Mouse (Mus musculus) stomach, embryonic 14.5 days (tissue): ENCODE data around the gene Gm3045. TPM values are rescaled to one million over a fixed set of nuclear protein-coding genes. Genes with fewer than 3 reads are reported as not detected.

Source experiments
- ATAC-seq: fragments of 200-750 bp; cut with Nextera tagmentation; 2 replicates; pipeline ENCODE4 v1.8.0; 2017; ENCODE audit warnings: low read depth, moderate TSS enrichment; ENCODE audit not compliant: insufficient number of reproducible peaks, insufficient read depth, low FRiP score
- H3K27ac ChIP-seq: fragments of 300-500 bp; sonication (generic); 2 replicates; pipeline ENCODE4 v1.5.1; 2014; ENCODE audit warnings: mild to moderate bottlenecking, low read length, moderate library complexity, mixed read lengths
- H3K27me3 ChIP-seq: fragments of 300-500 bp; sonication (generic); 2 replicates; pipeline ENCODE4 v1.6.1; 2014; ENCODE audit warnings: low read length, control low read depth, mixed read lengths; ENCODE audit not compliant: control insufficient read depth, insufficient read depth
- H3K36me3 ChIP-seq: fragments of 300-500 bp; sonication (generic); 2 replicates; pipeline ENCODE4 v1.6.1; 2014; ENCODE audit warnings: mild to moderate bottlenecking, control low read depth, low read length, moderate library complexity, mixed read lengths; ENCODE audit not compliant: control insufficient read depth, insufficient read depth
- H3K4me1 ChIP-seq: fragments of 300-500 bp; sonication (generic); 2 replicates; pipeline ENCODE4 v1.6.1; 2014; ENCODE audit warnings: low read length, control low read depth, mixed read lengths; ENCODE audit not compliant: control insufficient read depth, insufficient read depth
- H3K4me2 ChIP-seq: fragments of 300-500 bp; sonication (generic); replicated peaks from 2 replicates; pipeline ENCODE4 v1.6.1; 2014; ENCODE audit warnings: low read depth, low read length, control low read depth
- H3K4me3 ChIP-seq: fragments of 300-500 bp; sonication (generic); 2 replicates; pipeline ENCODE4 v1.5.1; 2014; ENCODE audit warnings: low read depth, low read length, control low read depth
- H3K9ac ChIP-seq: fragments of 300-500 bp; sonication (generic); replicated peaks from 2 replicates; pipeline ENCODE4 v1.6.1; 2014; ENCODE audit warnings: low read depth, mild to moderate bottlenecking, control low read depth, low read length, moderate library complexity, mixed read lengths
- H3K9me3 ChIP-seq: fragments of 300-500 bp; sonication (generic); 2 replicates; pipeline ENCODE4 v1.6.1; 2016; ENCODE audit warnings: low read depth, low read length, control low read depth; ENCODE audit not compliant: control insufficient read depth
- WGBS: fragments of 180-500 bp; shearing (Covaris S2); extraction: QIAGEN DNeasy Blood & Tissue Kit; methylation state at CpG from one replicate; pipeline ENCODE4 v1.1.7; 2014; 5-methylcytosine and 5-hydroxymethylcytosine counted together
- polyA plus RNA-seq: library from polyadenylated mRNA; unstranded; fragments of >200 nt; fragmentation: Nextera tagmentation; extraction: Ambion mirVana; gene quantifications from 2 replicates; pipeline ENCODE4 v1.2.1, GENCODE M21; 2014

Gm3045 gene
- polyA plus RNA-seq, 1 experiment from 2014 or later, result not detected

DNA sequence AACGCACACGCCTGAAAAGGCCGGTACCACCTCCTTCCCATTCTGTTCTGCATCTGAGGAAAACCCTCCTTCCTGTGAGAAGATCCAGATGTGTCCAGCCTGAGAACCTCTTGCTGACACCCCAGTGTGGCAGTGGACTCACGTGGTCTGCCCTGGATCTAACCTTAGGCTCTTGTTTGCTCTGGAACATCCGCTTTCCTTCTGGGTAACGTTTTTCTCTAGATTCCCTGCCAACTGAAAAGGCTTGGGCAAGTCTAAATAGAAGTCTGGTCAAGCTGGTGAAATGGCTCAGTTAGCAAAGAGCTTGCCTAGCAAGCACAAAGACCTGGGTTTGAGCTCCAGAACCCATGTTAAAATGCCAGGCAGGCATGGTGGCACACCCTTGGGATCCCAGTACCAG is 18.6 kb downstream of the Gm3045 start:
- H3K27me3 ChIP-seq, result peaks cover 9% of the 10 kb centered on the region; the same call in 1 of the 2 replicates
- H3K4me2 ChIP-seq, result no peak overlapping the region
- H3K9me3 ChIP-seq, result no peaks in the 10 kb centered on the region
- no peak overlapping the region for H3K9ac ChIP-seq
- ATAC-seq, result no peak
- no peaks in the 10 kb centered on the region for H3K36me3 ChIP-seq
- WGBS, result 76% methylated on average over 6 of the region's 6 CpGs
- no peaks in the 10 kb centered on the region for H3K4me1 ChIP-seq
- no peak overlapping the region for H3K27ac ChIP-seq
- H3K4me3 ChIP-seq, result no peak overlapping the region

DNA sequence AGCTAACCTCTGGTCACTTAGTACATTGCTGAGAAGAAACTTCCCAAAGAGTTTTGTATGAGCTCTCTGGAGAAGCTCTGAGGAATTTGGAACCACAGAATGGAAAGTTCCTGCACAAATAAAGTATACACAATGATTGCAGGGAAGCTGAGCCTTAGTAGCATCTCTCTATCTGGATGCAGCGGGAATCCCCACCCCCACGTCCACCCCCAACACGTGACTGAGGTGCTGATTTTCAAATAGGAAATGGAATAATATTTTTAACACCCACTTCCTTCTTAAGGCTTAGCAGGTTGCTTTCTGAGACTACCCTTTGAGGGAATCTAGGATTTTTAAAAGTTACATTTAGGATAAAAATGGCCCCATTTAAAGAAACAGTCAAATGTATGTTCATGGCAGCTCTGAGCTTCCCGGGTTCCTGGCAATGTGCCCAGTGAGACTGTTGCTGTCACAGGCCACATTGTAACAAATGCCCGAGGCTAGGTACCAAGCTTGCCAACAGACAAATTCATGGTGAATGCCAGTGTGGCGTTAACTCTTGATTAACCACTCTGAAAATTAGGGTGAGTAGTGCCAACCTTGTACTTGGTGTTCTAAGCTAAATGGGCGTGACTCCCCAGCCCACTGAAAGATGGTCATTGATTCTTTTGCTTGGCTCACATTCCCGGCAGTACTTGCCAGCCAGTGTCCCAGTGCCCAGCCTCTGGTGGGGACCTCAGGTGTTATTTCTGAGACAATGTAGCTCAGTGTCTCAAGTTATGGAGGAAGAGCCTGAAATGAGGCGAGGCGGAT is 23.0 kb downstream of the Gm3045 start:
- Histone ChIP-seq H3K4me2 (no peak overlapping the region), H3K4me1 (no peaks in the 10 kb centered on the region), H3K4me3 (no peak overlapping the region), H3K27ac (no peak overlapping the region), H3K9ac (no peak overlapping the region), H3K27me3 (no peaks in the 10 kb centered on the region), H3K9me3 (no peaks in the 10 kb centered on the region), H3K36me3 (no peaks in the 10 kb centered on the region)
- no peak for ATAC-seq
- 69% methylated on average over 10 of the region's 10 CpGs for WGBS

DNA sequence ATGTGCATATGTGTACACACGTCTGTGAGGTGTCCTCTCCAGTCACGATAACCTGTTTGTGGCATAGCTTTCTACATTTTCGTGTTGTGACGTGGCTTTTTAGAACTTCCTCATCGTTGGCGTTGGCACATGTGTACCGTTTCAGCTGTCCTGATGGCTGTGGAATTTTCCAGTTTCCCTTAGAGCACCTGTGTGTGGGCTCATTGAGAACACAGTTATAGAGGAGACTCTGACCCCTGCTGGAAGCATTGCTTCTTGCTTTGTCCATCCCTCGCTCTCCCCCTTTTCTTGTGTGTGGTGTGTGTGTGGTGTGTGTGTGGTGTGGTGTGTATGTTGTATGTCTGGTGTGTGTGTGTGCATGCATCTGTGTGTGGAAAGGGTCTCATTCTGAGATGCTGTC is 23.6 kb downstream of the Gm3045 start:
- no peak for ATAC-seq
- no peaks in the 10 kb centered on the region for H3K36me3 ChIP-seq
- 82% methylated on average over 8 of the region's 8 CpGs for WGBS

DNA sequence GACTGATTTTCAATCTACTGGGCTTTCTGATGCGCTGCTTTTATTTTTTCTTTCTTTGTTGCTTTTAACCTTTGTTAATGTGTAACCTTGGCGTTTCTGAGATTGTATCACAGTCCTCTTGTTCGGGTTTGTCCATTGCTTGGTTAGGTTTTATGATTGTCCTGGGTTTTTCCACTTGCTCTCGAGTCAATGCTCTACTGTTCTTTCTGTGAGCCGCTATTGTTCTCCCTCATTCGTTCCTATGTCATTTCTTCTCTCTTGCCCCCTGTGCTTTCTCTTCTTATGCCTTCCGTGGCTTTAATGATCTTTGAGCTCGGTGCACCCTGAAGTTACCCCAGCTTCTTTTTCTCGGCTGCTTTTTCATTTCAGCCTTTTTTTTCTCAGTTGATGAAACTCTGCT is 31.6 kb downstream of the Gm3045 start:
- Histone ChIP-seq H3K4me2 (no peak overlapping the region), H3K27me3 (no peaks in the 10 kb centered on the region), H3K4me3 (no peak overlapping the region), H3K27ac (no peak overlapping the region), H3K9me3 (no peaks in the 10 kb centered on the region), H3K4me1 (no peaks in the 10 kb centered on the region), H3K36me3 (no peaks in the 10 kb centered on the region), H3K9ac (no peak overlapping the region)
- no peak for ATAC-seq
- WGBS, result 51% methylated on average over 9 of the region's 9 CpGs

More for the DNA sequence above, 23.6 kb downstream of the Gm3045 start:
- Histone ChIP-seq H3K4me1 (no peaks in the 10 kb centered on the region), H3K27ac (no peak overlapping the region), H3K4me3 (no peak overlapping the region), H3K4me2 (no peak overlapping the region), H3K9me3 (no peaks in the 10 kb centered on the region), H3K27me3 (no peaks in the 10 kb centered on the region), H3K9ac (no peak overlapping the region)

DNA sequence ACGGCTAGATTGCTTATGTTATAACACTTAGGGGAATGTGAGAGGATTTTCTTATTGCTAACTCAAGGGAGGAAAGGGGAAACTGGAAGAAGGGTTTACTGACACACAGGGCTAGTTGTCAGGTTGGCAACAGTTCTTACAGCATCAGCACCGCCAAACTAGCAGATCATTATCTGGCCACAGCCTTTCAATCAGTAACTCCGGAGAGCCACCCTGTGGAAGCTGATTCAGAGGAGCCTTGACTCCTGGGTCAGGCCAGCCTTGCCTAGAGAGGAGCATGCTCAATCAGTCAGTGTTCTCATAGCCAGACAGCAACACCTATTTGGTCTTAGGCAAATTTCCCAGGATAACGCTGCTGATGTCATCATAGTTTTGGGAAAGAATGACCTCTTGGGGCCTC is 35.1 kb downstream of the Gm3045 start:
- Histone ChIP-seq H3K4me1 (no peaks in the 10 kb centered on the region), H3K27me3 (no peaks in the 10 kb centered on the region), H3K27ac (no peak overlapping the region), H3K4me2 (no peak overlapping the region), H3K9ac (no peak overlapping the region), H3K36me3 (no peaks in the 10 kb centered on the region), H3K9me3 (no peaks in the 10 kb centered on the region), H3K4me3 (no peak overlapping the region)
- ATAC-seq, result no peak
- 84% methylated on average over 4 of the region's 4 CpGs for WGBS

DNA sequence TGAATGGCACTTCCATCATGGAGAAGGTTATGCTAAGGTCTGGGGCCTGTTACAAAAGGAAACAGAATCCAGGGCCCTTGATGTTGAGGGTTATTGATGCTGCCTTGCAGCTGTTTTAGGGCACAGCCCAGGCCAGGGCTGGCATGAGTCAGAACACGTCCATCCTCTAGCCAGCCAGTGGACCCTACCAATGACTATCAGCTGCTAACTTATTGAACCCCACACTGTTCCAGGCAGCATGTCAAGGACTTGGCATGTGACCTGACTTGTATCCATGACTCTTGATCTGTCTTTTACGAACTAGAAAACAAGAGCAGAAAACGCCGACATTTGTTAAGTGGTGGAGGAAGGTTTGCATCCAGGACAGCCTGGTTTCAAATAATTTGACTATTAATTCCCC is 36.4 kb downstream of the Gm3045 start:
- no peak overlapping the region for H3K4me2 ChIP-seq
- H3K4me3 ChIP-seq, result no peak overlapping the region
- no peaks in the 10 kb centered on the region for H3K4me1 ChIP-seq
- ATAC-seq, result no peak
- no peaks in the 10 kb centered on the region for H3K27me3 ChIP-seq
- WGBS, result 88% methylated on average over 4 of the region's 4 CpGs
- H3K36me3 ChIP-seq, result no peaks in the 10 kb centered on the region
- H3K9ac ChIP-seq, result no peak overlapping the region
- H3K9me3 ChIP-seq, result no peaks in the 10 kb centered on the region
- no peak overlapping the region for H3K27ac ChIP-seq

DNA sequence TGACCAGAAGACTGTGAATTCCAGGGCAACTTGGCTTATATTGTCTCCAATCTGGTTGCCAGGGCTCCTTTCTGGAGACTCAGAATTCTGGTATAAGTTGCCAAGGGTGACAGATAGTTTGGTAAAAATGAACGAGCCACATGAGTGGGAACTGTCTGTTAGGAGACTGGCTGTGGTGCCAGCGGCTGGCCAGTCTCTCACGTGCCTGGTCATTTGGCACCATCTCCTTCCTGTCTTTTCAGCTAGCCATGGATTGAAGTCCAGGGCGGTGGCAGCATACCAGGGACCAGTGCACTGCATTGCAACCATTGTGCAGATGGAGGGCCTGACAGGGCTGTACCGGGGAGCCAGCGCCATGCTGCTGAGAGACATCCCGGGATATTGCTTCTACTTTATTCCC is 36.9 kb downstream of the Gm3045 start:
- WGBS, result 90% methylated on average over 7 of the region's 7 CpGs
- ATAC-seq, result no peak

DNA sequence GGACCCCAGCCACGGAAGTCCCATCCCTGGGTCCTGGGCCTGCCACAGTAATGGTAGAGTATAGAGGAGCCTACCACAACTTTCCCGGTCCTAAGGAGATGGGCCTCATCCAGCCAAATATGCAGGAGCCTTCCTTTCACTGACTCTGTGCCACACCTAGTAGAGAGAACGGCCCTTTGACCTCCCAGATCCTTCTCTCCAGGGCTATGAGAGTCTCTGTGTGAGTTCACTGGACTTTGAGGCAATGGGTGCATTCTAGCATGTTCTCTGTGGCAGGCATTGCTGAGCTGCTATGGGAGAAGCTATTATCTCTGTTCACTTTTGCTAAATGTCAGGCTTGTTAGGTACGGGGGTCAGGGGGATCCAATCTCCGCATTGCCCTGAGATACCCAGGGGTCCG is 37.4 kb downstream of the Gm3045 start:
- Histone ChIP-seq H3K4me3 (no peak overlapping the region), H3K36me3 (no peaks in the 10 kb centered on the region), H3K9me3 (no peaks in the 10 kb centered on the region), H3K9ac (no peak overlapping the region), H3K4me2 (no peak overlapping the region), H3K27me3 (no peaks in the 10 kb centered on the region), H3K4me1 (no peaks in the 10 kb centered on the region), H3K27ac (no peak overlapping the region)
- 71% methylated on average over 6 of the region's 6 CpGs for WGBS
- ATAC-seq, result no peak

More for the DNA sequence above, 36.9 kb downstream of the Gm3045 start:
- H3K4me3 ChIP-seq, result no peak overlapping the region
- H3K4me1 ChIP-seq, result no peaks in the 10 kb centered on the region
- no peaks in the 10 kb centered on the region for H3K36me3 ChIP-seq
- H3K27ac ChIP-seq, result no peak overlapping the region
- no peaks in the 10 kb centered on the region for H3K27me3 ChIP-seq
- H3K9ac ChIP-seq, result no peak overlapping the region
- no peak overlapping the region for H3K4me2 ChIP-seq
- H3K9me3 ChIP-seq, result no peaks in the 10 kb centered on the region

DNA sequence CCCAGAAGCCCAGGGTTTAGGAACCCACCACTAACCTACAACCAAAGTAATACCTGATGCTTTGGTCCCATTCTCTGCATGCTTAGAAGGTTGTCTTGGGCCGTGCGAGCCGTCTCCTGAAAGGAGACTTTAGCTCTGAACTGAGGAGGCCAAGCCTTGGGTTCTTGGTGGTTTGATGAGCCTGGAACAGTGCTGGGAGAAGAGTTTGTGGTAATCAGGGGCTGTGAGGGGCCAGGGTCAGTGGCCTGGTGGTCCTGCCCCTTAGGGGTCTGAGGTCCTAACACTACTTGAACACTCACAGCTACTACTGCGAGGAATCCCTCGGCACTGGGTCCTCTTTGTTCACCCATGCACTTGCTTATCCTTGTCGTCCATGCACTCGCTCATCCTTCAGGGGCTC is 41.4 kb downstream of the Gm3045 start:
- no peak overlapping the region for H3K4me3 ChIP-seq
- no peak overlapping the region for H3K27ac ChIP-seq
- H3K4me2 ChIP-seq, result no peak overlapping the region
- H3K9ac ChIP-seq, result no peak overlapping the region
- no peaks in the 10 kb centered on the region for H3K9me3 ChIP-seq
- H3K36me3 ChIP-seq, result no peaks in the 10 kb centered on the region
- no peaks in the 10 kb centered on the region for H3K27me3 ChIP-seq
- no peak for ATAC-seq
- H3K4me1 ChIP-seq, result peaks cover 2% of the 10 kb centered on the region; the same call in 1 of the 2 replicates
- 94% methylated on average over 7 of the region's 7 CpGs for WGBS
